Mouse (Mus musculus) liver, embryonic 14.5 days (tissue): Measurements from ENCODE around the gene Gstm1. TPM values are rescaled to one million over a fixed set of nuclear protein-coding genes. Genes with fewer than 3 reads are reported as not detected.

ENCODE experiments used
- ATAC-seq: fragments of 200-750 bp; cut with Nextera tagmentation; 2 replicates; pipeline ENCODE4 v1.8.0; 2017; ENCODE audit warnings: moderate number of reproducible peaks, mild to moderate bottlenecking, moderate library complexity; ENCODE audit not compliant: insufficient read depth
- DNase-seq, 3 experiments: peaks; one replicate each; pipeline ENCODE4 v3.0.0-alpha.2; 2012 to 2013; ENCODE audit warnings: low read depth in 3 of 3, low spot score in 3 of 3
- H3K27ac ChIP-seq: fragments of 300-500 bp; sonication (generic); 2 replicates; pipeline ENCODE4 v1.5.1; 2014; ENCODE audit warnings: moderate library complexity, mild to moderate bottlenecking, control low read depth, inconsistent platforms
- H3K27me3 ChIP-seq: fragments of 300-500 bp; sonication (generic); 2 replicates; pipeline ENCODE4 v1.6.1; 2014; ENCODE audit warnings: mild to moderate bottlenecking, low read length, moderate library complexity; ENCODE audit not compliant: control insufficient read depth, insufficient read depth
- H3K36me3 ChIP-seq: fragments of 300-500 bp; sonication (generic); replicated peaks from 2 replicates; pipeline ENCODE4 v1.6.1; 2014; ENCODE audit warnings: low read depth; ENCODE audit not compliant: control insufficient read depth, insufficient read depth
- H3K4me1 ChIP-seq, 2 experiments: fragments of 200-500 bp in 1 of 2; fragments of 300-500 bp in 1 of 2; sonication (generic) in 1 of 2; replicated peaks; 2 replicates each; pipeline ENCODE4 v1.6.1; 2012 to 2014; ENCODE audit warnings: antibody characterized with exemption in 1 of 2, inconsistent platforms in 1 of 2, low read length in 1 of 2; ENCODE audit not compliant: control insufficient read depth in 2 of 2, insufficient read depth in 2 of 2
- H3K4me2 ChIP-seq: fragments of 300-500 bp; sonication (generic); 2 replicates; pipeline ENCODE4 v1.6.1; 2014; ENCODE audit warnings: low read depth, mild to moderate bottlenecking, control low read depth, moderate library complexity
- H3K4me3 ChIP-seq, 2 experiments: fragments of 200-500 bp in 1 of 2; fragments of 300-500 bp in 1 of 2; sonication (generic) in 1 of 2; 2 replicates each; pipeline ENCODE4 v1.5.1; 2012 to 2014; ENCODE audit warnings: low read depth in 2 of 2, low read length in 2 of 2, mild to moderate bottlenecking in 2 of 2, control low read depth in 1 of 2, inconsistent platforms in 1 of 2, moderate library complexity in 1 of 2; ENCODE audit not compliant: insufficient read depth in 1 of 2
- H3K9ac ChIP-seq: fragments of 300-500 bp; sonication (generic); replicated peaks from 2 replicates; pipeline ENCODE4 v1.6.1; 2014; ENCODE audit warnings: mild to moderate bottlenecking, control low read depth, moderate library complexity
- H3K9me3 ChIP-seq: fragments of 300-500 bp; sonication (generic); 2 replicates; pipeline ENCODE4 v1.6.1; 2016; ENCODE audit warnings: low read length, mixed read lengths; ENCODE audit not compliant: control insufficient read depth
- CTCF ChIP-seq: IDR thresholded peaks from 2 replicates; pipeline ENCODE4 v1.5.1; 2016; ENCODE audit warnings: antibody characterized with exemption, low read depth, control low read depth
- EP300 ChIP-seq: IDR thresholded peaks from 2 replicates; pipeline ENCODE4 v1.6.1; 2016; ENCODE audit warnings: antibody characterized with exemption, low read depth
- WGBS: fragments of 180-500 bp; shearing (Covaris S2); extraction: QIAGEN DNeasy Blood & Tissue Kit; methylation state at CpG from one replicate; pipeline ENCODE4 v1.1.7; 2014; ENCODE audit not compliant: insufficient replicate concordance; 5-methylcytosine and 5-hydroxymethylcytosine counted together
- polyA plus RNA-seq, 2 experiments: library from polyadenylated mRNA; depleted of rRNA in 1 of 2; stranded (reverse) in 1 of 2; unstranded in 1 of 2; fragments of >200 nt; fragmentation: Nextera tagmentation in 1 of 2; extraction: Ambion mirVana in 1 of 2; gene quantifications; 2 replicates each; pipeline versions ENCODE4 v1.2.1 to v1.2.3; 2012 to 2014

Gstm1 gene
- polyA plus RNA-seq, 2 experiments: 124 to 275 TPM

DNA sequence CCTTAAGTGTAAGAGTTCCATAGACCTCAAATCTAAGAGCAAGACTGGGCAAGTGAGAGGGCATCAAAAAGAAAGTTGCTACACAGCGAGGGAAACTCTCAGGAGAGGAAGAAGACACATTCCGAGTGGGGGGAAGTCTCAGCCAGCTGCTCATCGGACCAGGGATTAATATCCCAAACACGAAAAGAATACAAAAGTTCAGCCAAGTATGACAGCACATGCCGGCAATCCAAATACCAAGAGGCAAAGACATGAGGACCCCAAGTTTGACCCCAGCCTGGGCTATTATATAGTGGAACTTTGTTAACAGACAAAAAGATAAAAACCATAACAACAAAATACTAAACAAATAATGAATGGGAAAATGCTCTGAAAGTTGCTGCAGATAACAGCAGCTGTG lies 15.4 kb upstream of the Gstm1 start:
- 51% methylated on average over 5 of the region's 5 CpGs for WGBS
- TF ChIP-seq EP300: no peak
- no peak for TF ChIP-seq CTCF
- ATAC-seq (no peak), DNase-seq (no peak)
- H3K4me2 ChIP-seq: no peak overlapping the region
- no peak overlapping the region for H3K4me3 ChIP-seq
- no peak overlapping the region for H3K27ac ChIP-seq
- H3K9me3 ChIP-seq: no peaks in the 10 kb centered on the region
- no peaks in the 10 kb centered on the region for H3K27me3 ChIP-seq
- H3K9ac ChIP-seq: no peak overlapping the region
- H3K4me1 ChIP-seq: peaks cover 0 to 3% of the 10 kb centered on the region in 2 experiments; a peak in 1 of 4 replicates
- no peaks in the 10 kb centered on the region for H3K36me3 ChIP-seq

DNA sequence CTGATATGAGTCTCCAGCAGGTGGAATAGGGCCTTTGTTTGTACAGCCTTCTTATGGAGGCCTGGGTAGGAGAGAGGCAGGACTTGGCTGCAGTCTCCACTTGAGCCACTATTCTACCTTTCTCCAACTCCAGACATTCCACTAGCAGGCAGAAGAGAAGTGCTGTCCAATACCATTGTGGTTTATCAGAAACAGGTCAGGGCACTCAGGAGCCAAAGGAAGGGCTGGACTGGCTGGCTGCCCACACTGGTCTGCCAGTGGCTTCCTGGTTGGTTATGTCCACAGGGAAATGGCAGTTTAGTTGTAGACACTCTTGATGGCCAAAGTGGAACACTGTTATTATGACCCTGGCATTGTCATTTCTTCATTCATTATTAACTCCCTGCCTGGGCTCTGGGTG lies 14.3 kb upstream of the Gstm1 start:
- no peaks in the 10 kb centered on the region for H3K27me3 ChIP-seq
- H3K4me1 ChIP-seq: peaks cover 0 to 7% of the 10 kb centered on the region in 2 experiments; a peak in 2 of 4 replicates
- H3K4me3 ChIP-seq: no peak overlapping the region
- no peak overlapping the region for H3K27ac ChIP-seq
- no peak overlapping the region for H3K4me2 ChIP-seq
- DNase-seq: no peak
- H3K36me3 ChIP-seq: no peaks in the 10 kb centered on the region
- no peak overlapping the region for H3K9ac ChIP-seq
- H3K9me3 ChIP-seq: no peaks in the 10 kb centered on the region
- no peak for ATAC-seq
- TF ChIP-seq CTCF: no peak
- no peak for TF ChIP-seq EP300

DNA sequence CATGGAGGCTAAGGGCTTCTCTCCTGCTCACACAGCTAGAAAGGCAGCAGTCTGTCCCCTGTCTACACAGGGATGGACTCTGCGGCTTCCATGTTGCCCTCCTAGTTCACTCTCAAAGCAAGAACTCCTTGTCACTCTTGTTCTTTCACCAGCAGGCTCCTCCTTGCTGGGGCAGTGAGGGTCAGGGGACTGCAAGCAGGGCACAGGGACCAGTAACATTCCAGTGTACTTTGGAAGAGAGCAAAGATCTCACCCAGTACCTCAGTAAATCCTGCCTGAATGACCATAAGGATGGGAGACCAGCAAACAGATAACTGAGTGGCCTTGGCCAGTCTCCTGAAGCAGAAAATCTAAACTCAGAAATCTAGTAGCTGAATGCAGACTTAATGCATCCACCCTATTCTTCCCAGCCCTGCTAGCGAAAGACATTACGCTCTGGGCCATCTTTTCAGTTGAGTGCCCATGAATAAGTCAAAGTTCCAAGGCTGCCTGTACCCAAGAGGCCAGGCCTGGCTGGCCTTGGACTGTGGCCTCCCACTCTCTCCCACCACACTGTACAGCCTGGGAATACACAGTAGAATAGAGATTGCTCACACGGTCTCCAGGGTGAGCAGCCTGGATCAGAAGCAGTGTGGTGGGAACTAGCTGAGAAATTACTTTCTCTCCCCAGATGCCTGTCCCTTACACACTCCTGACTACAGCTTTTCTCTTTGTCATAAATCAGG lies 11.0 kb upstream of the Gstm1 start:
- Histone ChIP-seq H3K4me1 (peaks cover 0 to 18% of the 10 kb centered on the region in 2 experiments; a peak in 2 of 4 replicates), H3K27me3 (no peaks in the 10 kb centered on the region), H3K27ac (no peak overlapping the region), H3K4me3 (no peak overlapping the region), H3K4me2 (no peak overlapping the region), H3K9ac (no peak overlapping the region), H3K9me3 (no peaks in the 10 kb centered on the region), H3K36me3 (no peaks in the 10 kb centered on the region)
- DNase-seq: no peak
- ATAC-seq: no peak
- 65% methylated on average over 4 of the region's 4 CpGs for WGBS
- no peak for TF ChIP-seq EP300
- no peak for TF ChIP-seq CTCF

DNA sequence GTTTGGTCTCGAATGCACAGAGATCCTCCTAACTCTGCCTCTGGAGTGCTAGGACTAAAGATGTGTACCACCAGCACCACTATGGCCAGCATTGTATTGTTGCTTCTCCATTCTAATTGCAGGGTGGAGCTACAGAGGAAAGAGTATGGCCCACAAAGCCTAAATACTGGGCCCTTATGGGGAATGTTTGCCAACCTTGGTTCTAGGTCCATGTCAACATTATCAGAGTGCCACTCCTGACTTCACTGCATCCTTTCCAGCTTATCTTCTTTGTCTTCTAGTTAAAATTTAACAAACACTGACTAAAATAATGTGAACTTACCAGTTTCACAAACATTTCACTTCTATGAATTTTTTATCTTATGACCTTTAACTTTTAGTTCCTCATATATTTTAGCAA lies 8.8 kb upstream of the Gstm1 start:
- Histone ChIP-seq H3K27me3 (no peaks in the 10 kb centered on the region), H3K4me3 (no peak overlapping the region), H3K36me3 (no peaks in the 10 kb centered on the region), H3K9me3 (no peaks in the 10 kb centered on the region), H3K4me2 (no peak overlapping the region), H3K4me1 (peaks cover 0 to 21% of the 10 kb centered on the region in 2 experiments; a peak in 2 of 4 replicates), H3K9ac (no peak overlapping the region), H3K27ac (no peak overlapping the region)
- 52% methylated on average over 1 of the region's 1 CpGs for WGBS
- no peak for TF ChIP-seq CTCF
- TF ChIP-seq EP300: no peak
- ATAC-seq (no peak), DNase-seq (no peak)

DNA sequence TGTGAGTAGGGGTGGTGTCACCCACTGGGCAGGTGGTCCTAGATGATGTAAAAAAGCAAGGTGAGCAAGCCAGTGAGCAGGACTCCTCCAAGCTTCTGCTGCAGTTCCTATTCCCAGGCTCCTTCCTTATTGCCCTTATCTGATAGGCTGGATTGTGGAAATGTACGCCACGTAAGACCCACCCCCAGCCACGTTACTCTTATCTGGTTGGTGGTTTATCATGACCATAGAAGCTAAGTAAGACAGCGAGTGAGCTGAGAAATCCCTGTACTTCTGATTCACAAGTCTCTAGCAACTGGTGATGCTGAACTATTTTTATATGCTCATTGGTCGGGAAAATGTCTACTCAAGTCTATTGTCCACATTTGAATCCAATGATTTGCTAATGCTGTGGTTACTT lies 8.3 kb upstream of the Gstm1 start:
- Histone ChIP-seq H3K9me3 (no peaks in the 10 kb centered on the region), H3K27ac (no peak overlapping the region), H3K4me1 (peaks cover 0 to 21% of the 10 kb centered on the region in 2 experiments; a peak in 2 of 4 replicates), H3K27me3 (no peaks in the 10 kb centered on the region), H3K9ac (no peak overlapping the region), H3K4me3 (no peak overlapping the region), H3K4me2 (no peak overlapping the region), H3K36me3 (no peaks in the 10 kb centered on the region)
- ATAC-seq (no peak), DNase-seq (no peak)
- TF ChIP-seq CTCF: no peak
- TF ChIP-seq EP300: no peak
- 27% methylated on average over 5 of the region's 5 CpGs for WGBS
